Mouse (Mus musculus) lung, embryonic 14.5 days (tissue): ENCODE results near the gene Mef2a. TPM values are rescaled to one million over a fixed set of nuclear protein-coding genes. Genes with fewer than 3 reads are reported as not detected.

Experiments
- ATAC-seq: fragments of 200-750 bp; cut with Nextera tagmentation; 2 replicates; pipeline ENCODE4 v1.8.0; 2017; ENCODE audit warnings: mild to moderate bottlenecking, moderate TSS enrichment, moderate library complexity; ENCODE audit not compliant: insufficient read depth
- DNase-seq: peaks from one replicate; pipeline ENCODE4 v3.0.0-alpha.2; 2015
- H3K27ac ChIP-seq: fragments of 300-500 bp; sonication (generic); 2 replicates; pipeline ENCODE4 v1.5.1; 2014; ENCODE audit warnings: low read depth, mild to moderate bottlenecking, moderate library complexity
- H3K27me3 ChIP-seq: fragments of 300-500 bp; sonication (generic); 2 replicates; pipeline ENCODE4 v1.6.1; 2014; ENCODE audit warnings: low read length, control low read depth; ENCODE audit not compliant: insufficient read depth
- H3K36me3 ChIP-seq: fragments of 300-500 bp; sonication (generic); 2 replicates; pipeline ENCODE4 v1.6.1; 2014; ENCODE audit warnings: control low read depth; ENCODE audit not compliant: insufficient read depth
- H3K4me1 ChIP-seq: fragments of 300-500 bp; sonication (generic); 2 replicates; pipeline ENCODE4 v1.6.1; 2014; ENCODE audit warnings: antibody characterized with exemption, control low read depth; ENCODE audit not compliant: insufficient read depth
- H3K4me2 ChIP-seq: fragments of 300-500 bp; sonication (generic); 2 replicates; pipeline ENCODE4 v1.6.1; 2014; ENCODE audit warnings: mild to moderate bottlenecking
- H3K4me3 ChIP-seq: fragments of 300-500 bp; sonication (generic); 2 replicates; pipeline ENCODE4 v1.5.1; 2014; ENCODE audit warnings: low read depth, low read length
- H3K9ac ChIP-seq: fragments of 300-500 bp; sonication (generic); 2 replicates; pipeline ENCODE4 v1.6.1; 2014
- H3K9me3 ChIP-seq: fragments of 300-500 bp; sonication (generic); 2 replicates; pipeline ENCODE4 v1.6.1; 2016; ENCODE audit warnings: low read depth, low read length, control low read depth
- CTCF ChIP-seq: IDR thresholded peaks from 2 replicates; pipeline ENCODE4 v1.5.1; 2016; ENCODE audit warnings: antibody characterized with exemption, low read depth
- WGBS: fragments of 180-500 bp; shearing (Covaris S2); extraction: QIAGEN DNeasy Blood & Tissue Kit; methylation state at CpG from one replicate; pipeline ENCODE4 v1.1.7; 2014; 5-methylcytosine and 5-hydroxymethylcytosine counted together
- polyA plus RNA-seq: library from polyadenylated mRNA; unstranded; fragments of >200 nt; fragmentation: Nextera tagmentation; extraction: Ambion mirVana; gene quantifications from 2 replicates; pipeline ENCODE4 v1.2.1, GENCODE M21; 2014

The Mef2a gene
- polyA plus RNA-seq, 1 experiment from 2014 or later, result 51.6 TPM

DNA sequence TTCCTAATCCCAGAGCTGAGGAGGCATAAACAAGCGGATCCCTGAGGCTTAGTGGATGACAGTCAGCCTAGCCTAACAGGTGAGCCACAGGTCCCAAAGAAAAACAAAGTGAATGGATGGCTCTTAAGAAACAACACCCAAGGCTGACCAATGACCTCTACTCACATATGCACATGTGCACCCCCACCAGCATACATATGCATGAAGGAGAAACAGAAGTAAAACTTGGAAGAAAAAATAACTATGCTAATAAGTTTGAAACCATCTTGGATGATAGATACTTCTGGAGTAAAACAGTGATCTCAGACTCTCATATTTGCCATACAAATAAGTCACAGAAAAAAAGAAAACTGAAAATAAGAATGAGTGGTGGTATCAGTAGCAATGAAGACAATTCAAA lies 28.2 kb downstream of the Mef2a start:
- H3K27ac ChIP-seq, result no peak overlapping the region
- DNase-seq (no peak), ATAC-seq (no peak)
- no peak overlapping the region for H3K4me3 ChIP-seq
- no peaks in the 10 kb centered on the region for H3K4me1 ChIP-seq
- no peak overlapping the region for H3K4me2 ChIP-seq
- no peaks in the 10 kb centered on the region for H3K36me3 ChIP-seq
- no peak overlapping the region for H3K9ac ChIP-seq
- no peak for TF ChIP-seq CTCF
- no peaks in the 10 kb centered on the region for H3K9me3 ChIP-seq
- WGBS, result 73% methylated on average over 1 of the region's 1 CpGs
- no peaks in the 10 kb centered on the region for H3K27me3 ChIP-seq

DNA sequence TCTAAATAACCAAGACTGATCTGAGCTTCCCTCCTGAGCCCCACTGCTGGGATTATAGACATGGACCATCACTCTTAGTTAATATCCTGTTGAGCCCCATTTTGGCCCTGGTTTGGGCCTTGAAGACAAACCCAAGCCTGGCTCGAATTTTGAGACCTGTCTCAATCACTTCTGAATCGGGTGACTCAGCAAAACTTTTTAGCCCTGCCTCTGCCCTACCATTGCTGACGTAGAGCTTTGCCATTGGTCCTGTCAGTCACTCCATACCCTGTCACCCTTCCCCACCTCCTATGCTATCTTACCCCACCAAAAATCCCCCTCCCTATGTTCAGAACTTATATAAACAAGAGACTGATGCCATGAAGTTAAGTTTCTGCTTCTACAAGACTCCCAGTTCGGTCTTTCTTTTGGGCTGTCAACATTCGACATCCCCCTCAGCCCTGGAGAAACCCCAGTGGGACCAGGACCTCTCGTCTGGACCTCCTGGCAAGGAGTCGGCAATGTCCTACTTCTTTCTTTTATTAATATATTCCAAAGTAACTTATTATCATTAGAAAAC lies 30.5 kb downstream of the Mef2a start:
- no peak for TF ChIP-seq CTCF
- 85% methylated on average over 7 of the region's 7 CpGs for WGBS
- H3K9me3 ChIP-seq, result no peaks in the 10 kb centered on the region; the same call in 1 of the 2 replicates
- DNase-seq (no peak), ATAC-seq (no peak)
- H3K9ac ChIP-seq, result no peak overlapping the region
- H3K4me1 ChIP-seq, result no peaks in the 10 kb centered on the region
- no peak overlapping the region for H3K4me2 ChIP-seq
- H3K27me3 ChIP-seq, result no peaks in the 10 kb centered on the region
- H3K4me3 ChIP-seq, result no peak overlapping the region
- no peaks in the 10 kb centered on the region for H3K36me3 ChIP-seq
- H3K27ac ChIP-seq, result no peak overlapping the region

DNA sequence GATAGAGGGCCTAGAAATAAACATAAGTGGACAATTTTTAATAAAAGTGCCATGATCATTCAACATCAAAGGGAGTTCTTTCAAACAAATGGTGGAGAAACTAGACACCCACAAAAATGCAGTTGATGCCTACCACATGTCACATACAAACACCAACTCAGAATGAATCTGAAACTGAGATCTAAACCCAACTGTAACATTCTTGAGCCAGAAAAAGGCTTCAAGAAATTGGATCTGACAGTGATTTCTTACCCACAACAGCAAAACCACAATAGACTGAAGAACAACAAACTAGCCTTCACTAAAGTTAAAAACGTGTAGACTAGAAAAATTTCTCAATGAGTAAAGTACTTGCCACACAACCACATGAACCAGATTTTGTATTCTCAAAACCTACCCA lies 52.3 kb downstream of the Mef2a start:
- H3K9ac ChIP-seq, result no peak overlapping the region
- DNase-seq (no peak), ATAC-seq (no peak)
- H3K27ac ChIP-seq, result no peak overlapping the region
- 53% methylated on average over 1 of the region's 1 CpGs for WGBS
- TF ChIP-seq CTCF, result no peak
- no peaks in the 10 kb centered on the region for H3K9me3 ChIP-seq
- no peaks in the 10 kb centered on the region for H3K36me3 ChIP-seq
- H3K4me3 ChIP-seq, result no peak overlapping the region
- H3K4me2 ChIP-seq, result no peak overlapping the region
- no peaks in the 10 kb centered on the region for H3K27me3 ChIP-seq
- no peaks in the 10 kb centered on the region for H3K4me1 ChIP-seq

DNA sequence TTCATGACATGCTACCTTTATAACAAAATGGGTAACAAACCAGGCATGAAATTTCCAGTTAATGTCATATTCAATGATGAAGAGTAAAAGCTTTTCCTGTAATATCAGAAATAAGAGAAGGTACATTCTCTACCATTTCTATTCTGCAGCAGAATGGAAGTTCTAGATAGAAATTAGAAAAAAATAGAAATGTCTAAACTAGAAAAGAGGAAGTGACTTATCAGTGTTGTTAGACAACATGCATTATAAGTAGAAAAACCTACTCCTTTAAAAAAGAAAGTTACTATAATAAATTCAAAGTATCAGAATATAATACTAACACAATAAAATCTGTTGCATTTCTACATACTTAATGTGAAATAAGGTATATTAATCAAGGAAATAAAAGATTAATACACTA lies 54.0 kb downstream of the Mef2a start:
- Histone ChIP-seq H3K27ac (no peak overlapping the region), H3K4me1 (no peaks in the 10 kb centered on the region), H3K4me2 (no peak overlapping the region), H3K9me3 (no peaks in the 10 kb centered on the region), H3K9ac (no peak overlapping the region), H3K27me3 (no peaks in the 10 kb centered on the region), H3K4me3 (no peak overlapping the region), H3K36me3 (no peaks in the 10 kb centered on the region)
- ATAC-seq (no peak), DNase-seq (no peak)
- TF ChIP-seq CTCF, result no peak

GRCm38 (mm10) chr7:67313200-67313599 lies 59.5 kb downstream of the Mef2a start:
- TF ChIP-seq CTCF, result no peak
- 74% methylated on average over 3 of the region's 3 CpGs for WGBS
- ATAC-seq, result no peak
- Histone ChIP-seq H3K4me2 (no peak overlapping the region), H3K4me3 (no peak overlapping the region), H3K9ac (no peak overlapping the region), H3K27me3 (no peaks in the 10 kb centered on the region), H3K27ac (no peak overlapping the region), H3K9me3 (no peaks in the 10 kb centered on the region), H3K36me3 (no peaks in the 10 kb centered on the region), H3K4me1 (no peaks in the 10 kb centered on the region)
- DNase-seq, result no peak

DNA sequence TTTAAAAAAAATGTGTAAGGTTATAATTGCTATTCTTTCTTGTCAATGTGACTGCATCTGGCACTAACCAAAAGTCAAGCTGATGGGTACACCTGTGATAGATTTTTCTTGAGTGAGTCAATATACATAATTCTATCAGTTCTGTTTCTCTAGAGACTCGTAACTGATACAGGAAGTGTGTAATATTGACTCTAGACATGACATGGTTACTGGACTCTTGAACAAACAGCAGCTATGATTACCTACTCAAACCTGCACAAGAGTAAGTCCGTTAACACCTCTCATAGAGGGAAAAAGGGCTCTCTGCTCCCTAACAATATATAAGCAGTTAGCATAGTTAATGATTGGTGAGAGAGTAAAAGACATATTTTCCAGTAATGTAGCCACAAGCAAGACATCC lies 62.5 kb downstream of the Mef2a start:
- Histone ChIP-seq H3K4me3 (no peak overlapping the region), H3K27ac (no peak overlapping the region), H3K4me1 (no peaks in the 10 kb centered on the region), H3K9ac (no peak overlapping the region), H3K9me3 (no peaks in the 10 kb centered on the region), H3K4me2 (no peak overlapping the region), H3K27me3 (no peaks in the 10 kb centered on the region), H3K36me3 (no peaks in the 10 kb centered on the region)
- no peak for ATAC-seq
- no peak for TF ChIP-seq CTCF
- WGBS, result 74% methylated on average over 2 of the region's 2 CpGs
- no peak for DNase-seq

DNA sequence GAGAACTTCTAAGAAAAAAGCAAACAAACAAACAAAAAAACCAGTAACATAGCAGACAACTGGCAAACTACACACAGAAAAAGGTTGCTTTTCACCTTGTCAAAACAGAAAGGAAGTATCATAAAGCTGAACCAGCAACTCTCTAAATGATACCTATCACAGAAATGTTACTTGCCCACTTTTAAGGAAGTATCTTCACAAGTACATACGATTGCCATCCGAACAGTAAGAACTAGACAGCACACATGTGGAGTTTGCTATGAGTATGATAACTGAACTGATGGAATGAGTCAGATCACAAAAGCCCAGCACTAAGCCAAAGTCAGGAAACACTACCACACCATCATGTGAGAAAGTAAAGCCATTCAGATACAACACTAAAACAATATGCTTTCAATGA lies 64.6 kb downstream of the Mef2a start:
- Histone ChIP-seq H3K4me1 (no peaks in the 10 kb centered on the region), H3K27ac (no peak overlapping the region), H3K4me2 (no peak overlapping the region), H3K36me3 (0 out of 2 replicates have a peak, but pooled peaks cover 6% of the 10 kb centered on the region), H3K4me3 (no peak overlapping the region), H3K9ac (no peak overlapping the region), H3K27me3 (no peaks in the 10 kb centered on the region), H3K9me3 (no peaks in the 10 kb centered on the region)
- TF ChIP-seq CTCF, result no peak
- ATAC-seq, result no peak
- no peak for DNase-seq
- WGBS, result 94% methylated on average over 2 of the region's 2 CpGs

GRCm38 (mm10) chr7:67307078-67307477 lies 65.6 kb downstream of the Mef2a start:
- no peak for TF ChIP-seq CTCF
- H3K4me3 ChIP-seq, result no peak overlapping the region
- H3K9ac ChIP-seq, result no peak overlapping the region
- 89% methylated on average over 3 of the region's 3 CpGs for WGBS
- H3K4me1 ChIP-seq, result no peaks in the 10 kb centered on the region
- H3K27me3 ChIP-seq, result no peaks in the 10 kb centered on the region
- H3K27ac ChIP-seq, result no peak overlapping the region
- no peak for ATAC-seq
- 0 out of 2 replicates have a peak, but pooled peaks cover 6% of the 10 kb centered on the region for H3K36me3 ChIP-seq
- DNase-seq, result no peak
- H3K9me3 ChIP-seq, result no peaks in the 10 kb centered on the region
- no peak overlapping the region for H3K4me2 ChIP-seq
